Mouse (Mus musculus) small intestine, adult 2 months (tissue): ENCODE data around the gene Il20rb.

Experiments
- CTCF ChIP-seq: fragments of 200-500 bp; IDR thresholded peaks from 2 replicates; pipeline ENCODE4 v1.5.1; 2012; ENCODE audit warnings: low read depth, mild to moderate bottlenecking, control low read depth, inconsistent platforms, low read length, moderate library complexity, mixed read lengths; ENCODE audit not compliant: insufficient replicate concordance, insufficient read length; ENCODE audit errors: extremely low read depth
- POLR2A ChIP-seq: fragments of 200-500 bp; IDR thresholded peaks from 2 replicates; pipeline ENCODE4 v1.6.1; 2012; ENCODE audit warnings: low read depth, mild to moderate bottlenecking, control low read depth, inconsistent platforms, low read length, moderate library complexity

- no peak for TF ChIP-seq POLR2A
- TF ChIP-seq CTCF = no peak
Measured at GRCm38 (mm10) chr9:100506652-100507051, 20.1 kb upstream of the Il20rb start.
